Mouse (Mus musculus) left cerebral cortex, postnatal 10 days (tissue): Measurements from ENCODE around the gene Qrfp. TPM values are rescaled to one million over a fixed set of nuclear protein-coding genes. Genes with fewer than 3 reads are reported as not detected.

ENCODE experiments used
- DNase-seq, 2 experiments: peaks; one replicate each; pipeline ENCODE4 v3.0.0; 2021 to 2022; ENCODE audit warnings: low spot score in 2 of 2, mixed read lengths in 1 of 2; ENCODE audit errors: extremely low spot score in 1 of 2
- intact Hi-C: fragments of 180-260 bp; cut with DNase I; formaldehyde crosslinking; loops from one replicate; pipeline ENCODE4 v1.15.1; 2025
- total RNA-seq, 2 experiments: library from RNA; stranded (reverse); gene quantifications; 2 replicates each; pipeline ENCODE4 v1.2.3; 2021

Qrfp gene
- total RNA-seq, 2 experiments from 2014 or later = not detected

DNA sequence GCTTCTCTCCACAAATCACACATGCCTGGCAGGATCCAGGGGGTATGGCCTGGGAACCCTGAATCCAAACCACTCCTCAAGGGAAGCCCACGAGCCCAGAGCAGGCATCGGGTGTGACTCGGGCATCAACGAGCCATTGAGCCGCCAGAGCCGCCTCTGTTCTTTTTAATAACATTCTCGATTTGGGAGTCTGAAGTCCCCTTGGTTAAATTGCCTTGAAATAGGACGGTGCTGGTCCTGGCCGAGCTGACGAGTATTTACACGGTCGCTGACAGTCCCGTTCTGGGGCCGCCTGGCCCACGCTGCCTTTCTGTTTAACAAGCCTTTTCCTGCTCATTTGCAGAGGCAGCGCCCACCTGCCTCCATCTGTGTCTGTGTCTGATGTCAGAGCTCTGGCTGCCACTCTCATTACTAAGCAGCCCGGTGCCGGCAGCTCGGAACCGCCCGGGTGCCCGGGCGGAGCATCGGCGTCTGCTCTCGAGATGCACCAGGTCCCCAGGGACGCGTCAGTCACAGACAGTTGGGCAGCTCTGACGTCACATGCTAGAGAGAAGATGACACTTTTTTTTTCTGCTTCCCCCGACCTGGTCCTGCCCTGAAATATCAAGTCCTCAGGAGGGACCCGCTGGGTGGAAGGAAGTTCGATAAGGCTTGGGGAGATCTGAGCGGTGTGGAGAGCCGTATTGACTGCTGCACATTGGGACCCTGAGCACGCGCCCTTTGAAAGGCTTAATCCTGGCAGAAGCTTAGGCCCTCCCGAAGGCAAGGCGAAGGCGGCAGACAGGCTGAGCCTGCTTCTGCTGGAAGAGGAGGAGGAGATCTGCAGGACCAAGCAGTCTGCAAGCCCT lies 12.4 kb upstream of the Qrfp start:
- peak; percentile 59 to 69 for DNase-seq
- intact Hi-C loops = no loop called here

DNA sequence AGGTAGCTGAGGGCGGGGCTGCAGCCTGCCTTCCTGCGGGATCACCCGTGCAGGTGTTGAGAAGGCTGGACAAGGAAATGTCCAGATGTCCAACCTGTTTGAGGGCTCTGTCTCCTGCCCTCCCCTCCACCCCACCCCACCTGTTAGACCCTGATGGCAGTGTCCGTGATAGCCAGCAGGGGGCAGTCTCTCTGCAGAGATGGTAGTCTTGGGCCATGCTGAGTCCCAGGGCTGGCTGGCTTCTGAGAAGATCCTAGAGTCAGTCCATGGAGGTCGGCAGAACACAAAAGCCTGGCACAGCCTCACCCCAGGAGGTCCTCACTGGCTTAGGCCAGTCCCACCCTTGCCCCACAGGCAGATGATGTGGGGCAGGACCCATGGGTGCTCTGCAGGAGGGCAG lies 5.0 kb upstream of the Qrfp start:
- DNase-seq = peak in 1 of 2 experiments; percentile 77
- intact Hi-C loops = loop anchor here (1.0 to 5.0 kb wide), 2 partner anchors 67 to 100 kb away; no protein-coding TSS in a partner anchor

DNA sequence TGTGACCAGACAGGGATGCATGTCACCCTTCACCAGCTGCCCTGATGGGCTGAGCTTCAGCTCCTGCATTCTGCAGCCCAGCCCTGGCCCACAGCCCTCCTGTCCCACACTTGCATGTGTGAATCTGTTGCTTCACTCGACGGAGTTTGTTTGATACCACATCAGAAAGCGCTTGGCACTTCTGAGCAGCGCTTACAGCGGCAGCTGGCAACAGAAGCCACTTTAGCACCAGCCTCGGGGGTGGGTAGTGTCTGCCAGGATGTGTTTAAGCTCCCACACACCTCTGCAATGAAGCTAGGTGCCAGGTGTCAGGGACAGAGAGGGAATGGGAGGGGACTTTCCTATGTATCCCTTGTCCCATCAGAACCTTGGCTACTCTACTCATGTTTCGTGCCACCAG lies 4.3 kb upstream of the Qrfp start:
- no peak for DNase-seq
- intact Hi-C loops = loop anchor here (1.0 to 5.0 kb wide), 2 partner anchors 68 to 101 kb away; no protein-coding TSS in a partner anchor

DNA sequence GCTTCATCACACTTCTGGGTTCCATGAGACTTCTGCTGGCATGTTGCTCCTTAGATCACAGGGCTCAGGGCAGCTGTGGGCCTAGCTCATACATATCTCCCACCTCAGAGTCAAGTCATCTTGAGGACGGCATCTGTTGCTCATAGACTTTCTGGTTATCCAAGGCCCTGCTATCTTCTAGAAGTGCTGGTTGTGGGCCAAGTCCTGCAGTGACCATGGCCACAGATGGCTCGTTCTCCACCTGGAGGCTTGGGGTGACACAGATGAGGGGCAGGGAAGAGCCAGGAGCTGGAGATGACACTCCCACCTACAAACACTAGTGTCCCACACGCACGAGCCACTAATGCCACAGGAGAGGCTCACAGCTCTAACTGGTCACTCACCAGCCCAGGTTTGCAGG lies 3.3 kb upstream of the Qrfp start:
- intact Hi-C loops = no loop called here
- DNase-seq = no peak

DNA sequence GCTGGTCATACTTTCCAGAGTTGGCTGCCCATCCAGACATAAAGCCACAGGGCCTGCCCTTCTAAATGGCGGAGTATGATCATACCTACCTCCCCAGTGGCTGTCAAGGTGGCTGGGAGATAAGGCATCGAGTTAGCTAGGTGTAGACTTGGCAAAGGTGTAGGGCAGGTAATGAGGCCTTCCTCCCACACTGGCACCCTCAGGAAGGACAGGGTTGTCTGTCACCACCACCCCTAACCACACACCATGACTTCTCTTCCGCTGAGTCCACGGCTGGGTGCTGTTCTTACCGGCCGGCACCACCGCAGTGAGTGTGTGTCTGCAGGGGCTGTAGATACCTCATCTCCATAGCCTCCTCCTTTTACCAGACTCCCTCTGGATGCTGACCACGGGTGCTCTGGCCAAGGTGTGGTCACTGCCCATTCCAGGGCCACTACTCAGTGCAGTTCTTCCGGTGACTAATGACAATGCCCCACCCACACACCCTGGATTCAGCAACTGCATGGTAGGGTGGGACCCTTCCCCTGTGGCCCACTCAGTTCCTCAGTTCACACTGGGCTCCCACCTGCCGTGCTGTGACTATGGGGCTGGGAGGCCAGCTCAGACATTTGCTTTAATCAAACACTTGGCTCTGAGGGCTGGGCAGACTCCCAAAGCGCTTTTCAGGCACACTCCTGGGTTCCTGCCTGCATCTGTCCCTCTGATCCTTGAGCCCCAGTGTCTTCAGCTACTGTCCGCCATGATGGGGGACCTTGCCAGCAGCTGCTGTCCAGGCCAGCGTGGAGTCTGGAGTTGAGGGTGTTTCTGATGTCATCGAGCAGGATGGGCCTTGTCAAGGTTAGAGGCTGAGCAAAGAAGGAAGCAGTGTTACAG lies 942 bp upstream of the Qrfp start:
- DNase-seq = no peak
- intact Hi-C loops = no loop called here

DNA sequence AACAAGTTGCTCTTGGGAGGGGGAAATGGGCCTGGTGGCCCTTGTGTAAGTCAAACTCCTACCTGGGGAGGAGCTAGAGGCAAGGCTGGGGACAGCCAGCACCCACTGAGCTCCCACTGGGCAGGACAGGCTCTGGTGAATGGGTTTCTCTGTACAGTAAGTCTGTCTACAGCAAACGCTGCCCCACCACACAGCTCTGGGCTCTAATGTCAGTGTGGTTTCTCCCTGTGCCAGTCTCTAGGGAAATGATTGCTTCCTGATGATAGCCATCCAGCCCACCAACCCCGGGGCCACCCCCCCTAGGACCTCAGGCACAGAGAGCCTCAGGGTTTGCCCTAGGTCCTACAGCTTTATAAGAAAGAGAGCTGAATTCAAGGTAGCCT lies 1.0 kb downstream of the Qrfp start:
- no peak for DNase-seq
- intact Hi-C loops = no loop called here

DNA sequence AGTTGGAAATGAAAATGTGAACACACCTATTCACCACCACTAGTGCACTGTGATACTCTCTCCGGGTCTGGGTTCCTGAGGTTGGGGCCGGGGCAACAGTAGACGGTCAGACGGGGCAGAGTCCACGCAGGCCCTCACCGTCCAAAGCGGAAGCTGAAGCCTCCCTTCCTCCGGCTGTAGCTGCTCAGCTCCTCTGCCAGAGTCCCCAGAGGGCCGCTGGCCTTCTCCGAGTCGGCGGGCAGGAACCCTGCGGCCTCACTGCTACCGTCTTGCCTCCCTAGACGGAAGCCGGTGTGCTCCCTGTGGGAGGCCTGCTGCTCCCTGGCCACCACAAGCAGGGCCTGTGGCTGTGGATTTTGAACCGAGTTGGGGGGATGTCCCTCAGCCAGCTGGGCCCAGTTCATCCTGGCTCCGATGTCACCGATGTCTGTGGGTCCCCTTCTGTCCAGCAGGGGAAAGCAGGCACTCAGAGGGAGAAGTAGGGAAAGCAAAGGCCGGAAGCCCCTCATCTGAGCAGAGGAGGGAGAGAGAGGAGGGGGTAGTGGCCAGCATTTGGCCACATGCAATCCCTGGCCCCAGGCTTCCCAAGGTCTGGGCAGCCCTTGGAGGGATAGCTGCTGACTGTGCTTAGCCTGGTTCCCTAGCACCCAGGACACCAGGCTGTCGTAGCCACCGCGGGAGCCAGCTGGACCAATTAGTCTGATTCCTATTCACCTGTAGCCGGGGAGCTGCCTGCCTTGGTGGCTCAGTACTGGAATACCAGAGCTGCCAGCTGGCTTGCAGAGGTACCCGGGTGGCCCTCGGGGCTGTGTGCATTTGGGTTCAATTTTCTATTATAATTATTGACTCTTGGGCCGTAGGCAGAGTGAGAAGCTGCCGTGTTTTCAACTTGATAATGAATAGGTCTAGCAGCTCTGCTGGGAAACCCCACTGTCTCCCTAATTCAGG lies 1.7 kb downstream of the Qrfp start:
- no peak for DNase-seq
- intact Hi-C loops = no loop called here

DNA sequence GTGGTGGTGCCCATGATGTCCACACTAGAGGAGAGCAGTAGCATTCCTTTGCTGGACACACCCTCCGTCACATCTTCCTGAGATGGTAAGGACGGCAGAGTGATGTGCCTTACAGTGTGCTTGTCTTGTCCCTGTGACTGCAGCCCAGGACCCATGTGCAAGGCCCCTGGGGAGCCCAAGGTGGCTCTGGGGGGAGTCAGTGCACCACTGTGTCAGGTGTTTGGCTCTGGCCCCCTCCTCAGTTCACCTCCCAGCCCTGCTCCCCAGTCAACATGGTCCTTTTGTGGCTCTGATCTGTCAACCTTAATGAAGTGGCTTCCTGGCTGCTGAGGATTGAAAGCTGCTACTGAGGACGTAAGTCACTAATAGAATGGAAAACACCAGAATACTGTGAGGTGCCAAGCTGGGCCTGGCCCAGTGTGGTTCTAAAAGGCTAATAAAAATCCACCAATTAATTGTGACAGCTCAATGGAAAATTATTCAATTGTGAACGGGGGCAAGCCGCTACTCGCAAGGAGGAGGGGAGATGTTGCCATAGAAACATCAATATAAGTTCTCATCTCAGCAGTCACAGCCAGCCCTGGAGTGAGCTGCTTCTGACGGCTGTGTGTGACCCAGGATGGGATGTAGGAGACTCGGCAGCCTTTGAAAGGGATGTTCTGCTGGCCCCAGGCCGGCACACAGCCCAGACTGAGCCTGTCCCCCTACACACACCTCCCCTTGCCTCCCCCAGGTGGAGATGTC lies 3.6 kb downstream of the Qrfp start:
- DNase-seq = no peak
- intact Hi-C loops = no loop called here

DNA sequence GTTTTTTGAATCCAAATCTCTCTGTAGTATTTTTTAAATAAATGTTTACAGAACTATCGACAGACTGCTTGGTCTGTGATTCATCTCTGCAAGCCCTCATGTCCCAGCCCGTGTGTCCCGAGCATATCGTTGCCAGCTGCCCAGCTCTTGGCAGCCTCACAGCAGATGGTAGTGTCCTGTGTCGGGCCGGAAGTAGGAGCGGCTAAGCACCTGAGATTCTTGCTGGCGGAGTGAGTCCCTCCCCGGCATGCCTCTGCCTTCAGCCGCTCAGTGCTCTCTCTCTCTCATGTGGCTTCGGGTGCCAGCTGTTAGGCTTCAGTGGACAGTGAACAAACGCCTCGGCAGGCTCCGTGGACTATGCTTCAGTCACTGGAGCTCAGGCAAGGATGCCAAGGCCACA lies 6.9 kb downstream of the Qrfp start:
- no peak for DNase-seq
- intact Hi-C loops = no loop called here

DNA sequence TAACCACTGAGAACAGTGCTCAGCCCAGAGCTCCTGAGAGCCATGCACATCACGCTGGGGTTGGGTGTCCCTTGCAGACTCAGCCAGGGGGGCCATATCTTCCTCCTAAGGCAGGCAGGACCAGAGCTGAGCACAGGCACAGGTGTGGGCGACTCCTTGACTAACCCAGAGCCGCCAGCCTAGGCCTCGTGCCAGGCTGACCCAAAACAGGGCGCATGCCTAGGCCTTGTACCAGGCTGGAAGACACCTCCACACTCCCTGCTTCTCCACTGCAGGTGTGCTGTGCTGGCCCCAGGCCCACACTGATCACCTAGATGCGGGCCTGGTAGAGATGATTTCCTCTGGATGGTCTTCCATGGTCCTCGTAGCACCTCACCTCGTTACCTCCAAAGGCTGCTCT lies 7.6 kb downstream of the Qrfp start:
- intact Hi-C loops = no loop called here
- no peak for DNase-seq

DNA sequence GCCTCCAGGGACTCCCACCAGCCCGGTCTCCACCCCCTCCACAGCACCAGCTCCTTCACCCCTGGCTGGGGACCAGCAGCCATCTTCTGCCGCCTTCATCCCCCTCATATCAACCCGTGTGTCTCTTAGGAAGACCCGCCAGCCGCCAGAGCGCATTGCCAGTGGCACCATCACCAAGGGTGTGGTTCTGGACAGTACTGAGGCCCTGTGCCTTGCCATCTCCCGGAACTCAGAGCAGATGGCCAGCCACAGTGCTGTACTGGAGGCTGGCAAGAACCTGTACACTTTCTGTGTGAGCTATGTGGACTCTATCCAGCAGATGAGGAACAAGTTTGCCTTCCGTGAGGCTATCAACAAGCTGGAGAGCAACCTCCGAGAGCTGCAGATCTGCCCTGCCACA lies 9.0 kb downstream of the Qrfp start:
- intact Hi-C loops = no loop called here
- DNase-seq = no peak

DNA sequence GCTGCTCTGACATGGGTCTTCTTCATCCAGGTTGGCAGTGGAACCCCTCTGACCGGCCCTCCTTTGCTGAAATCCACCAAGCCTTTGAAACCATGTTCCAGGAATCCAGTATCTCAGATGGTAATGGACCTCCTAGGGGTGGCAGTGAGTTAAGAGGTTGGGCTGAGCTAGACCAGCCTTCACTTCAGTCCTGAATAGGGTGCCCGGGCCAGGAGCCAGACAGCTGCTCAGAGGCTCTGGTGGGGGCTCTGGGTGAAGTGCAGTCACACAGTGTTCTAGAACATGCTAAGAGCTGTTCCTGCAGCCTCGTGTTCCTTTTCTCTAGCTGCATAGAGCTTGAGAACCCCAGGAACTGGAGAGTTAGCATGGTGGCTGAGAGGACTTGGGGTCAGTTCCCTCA lies 13.4 kb downstream of the Qrfp start:
- intact Hi-C loops = no loop called here
- DNase-seq = no peak

DNA sequence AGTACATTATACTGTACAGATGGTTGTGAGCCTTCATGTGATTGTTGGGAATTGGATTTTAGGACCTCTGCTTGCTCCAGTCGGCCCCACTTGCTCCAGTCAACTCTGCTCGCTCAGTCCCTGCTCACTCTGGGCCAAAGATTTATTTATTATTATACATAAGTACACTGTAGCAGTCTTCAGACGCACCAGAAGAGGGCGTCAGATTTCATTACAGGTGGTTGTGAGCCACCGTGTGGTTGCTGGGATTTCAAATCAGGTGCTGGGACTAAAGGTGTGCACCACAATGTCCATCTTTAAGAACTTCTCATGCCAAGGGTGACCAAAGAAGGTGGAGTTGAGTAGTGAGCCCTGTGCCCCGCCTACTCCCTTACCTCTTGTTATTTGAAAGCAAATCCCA lies 17.8 kb downstream of the Qrfp start:
- DNase-seq = no peak
- intact Hi-C loops = no loop called here

DNA sequence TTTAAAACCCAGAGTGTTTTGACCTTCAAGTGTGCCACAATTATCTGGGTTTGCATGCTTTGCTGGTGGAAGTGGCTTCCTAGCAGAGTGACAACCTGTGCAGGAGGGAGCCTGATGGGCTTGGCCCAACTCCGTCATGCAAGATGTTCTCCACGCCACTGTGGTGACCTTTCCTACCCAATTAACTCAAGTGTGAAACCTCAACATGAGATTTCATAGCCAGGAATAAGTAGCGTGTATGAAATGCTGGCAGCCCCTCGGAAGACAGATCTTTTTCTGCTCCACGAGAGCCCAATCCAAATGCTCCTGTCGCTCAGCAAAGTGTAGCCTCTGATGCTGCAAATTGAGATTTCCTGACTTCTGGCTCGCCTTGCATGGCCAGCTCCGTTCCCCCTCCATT lies 19.1 kb downstream of the Qrfp start:
- DNase-seq = no peak
- intact Hi-C loops = no loop called here

DNA sequence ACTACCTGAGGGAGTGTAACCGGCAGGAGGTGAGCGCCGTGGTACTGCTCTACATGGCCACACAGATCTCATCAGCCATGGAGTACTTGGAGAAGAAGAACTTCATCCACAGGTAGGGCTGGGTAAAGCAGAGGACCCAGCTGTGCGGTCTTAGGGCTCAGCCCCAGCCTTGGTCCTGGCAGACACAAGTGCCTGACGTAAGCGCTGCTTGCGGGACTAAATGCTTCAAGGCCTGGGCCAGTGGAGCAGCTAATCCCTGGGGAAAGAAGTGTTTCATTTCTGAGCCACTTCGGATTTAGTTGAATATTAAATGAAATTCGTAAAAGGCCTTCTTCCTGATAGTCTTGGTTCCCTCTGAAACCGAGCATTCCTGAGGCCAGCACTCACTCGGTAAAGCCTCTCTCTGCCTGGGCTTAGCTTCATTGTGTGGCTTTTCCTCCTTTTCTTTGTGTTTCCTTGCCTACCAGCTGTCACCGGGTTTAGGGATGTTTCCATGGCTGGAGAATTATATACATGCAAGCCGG lies 19.6 kb downstream of the Qrfp start:
- DNase-seq = no peak
- intact Hi-C loops = no loop called here

DNA sequence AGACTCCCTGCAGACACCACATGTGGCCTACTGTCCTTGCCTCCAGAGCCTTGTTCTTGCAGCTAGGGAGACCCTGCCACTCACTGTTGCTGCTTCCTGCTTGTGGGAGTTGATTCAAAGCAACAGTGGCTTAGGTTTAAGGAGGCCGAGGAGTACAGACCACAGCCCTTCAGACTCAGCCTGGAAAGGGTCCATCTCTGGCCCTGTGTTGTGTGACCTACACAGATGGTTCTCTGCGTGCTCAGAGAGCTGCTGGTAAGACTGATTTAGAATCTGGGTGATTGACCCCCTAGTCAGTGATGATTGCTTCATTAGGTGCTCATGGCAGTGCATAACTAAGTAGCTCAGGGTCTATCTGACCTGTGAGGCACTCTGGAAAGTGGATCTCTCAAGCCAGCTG lies 21.2 kb downstream of the Qrfp start:
- DNase-seq = no peak
- intact Hi-C loops = loop anchor here (5.0 kb wide), 3 partner anchors 98 to 307 kb away; partner anchors contain the start of gene Lamc3

DNA sequence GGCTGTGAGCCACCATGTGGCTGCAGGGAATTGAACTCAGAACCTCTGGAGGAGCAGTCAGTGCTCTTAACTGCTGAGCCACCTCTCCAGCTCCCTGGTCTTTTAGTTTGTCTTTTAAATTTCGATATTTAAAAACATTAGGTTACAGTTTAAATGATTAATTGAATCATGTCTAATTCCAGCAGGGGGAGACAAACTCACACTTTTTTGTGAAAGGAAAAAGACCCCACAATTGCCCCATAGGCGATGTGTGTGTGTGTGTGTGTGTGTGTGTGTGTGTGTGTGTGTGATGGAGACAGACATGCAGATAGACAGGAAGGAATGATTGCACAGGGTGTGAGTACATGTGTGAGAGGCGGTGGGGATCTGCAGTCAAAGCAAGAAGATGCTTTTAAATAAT lies 22.2 kb downstream of the Qrfp start:
- no peak for DNase-seq
- intact Hi-C loops = loop anchor here (5.0 kb wide), 3 partner anchors 99 to 306 kb away; partner anchors contain the start of gene Lamc3

DNA sequence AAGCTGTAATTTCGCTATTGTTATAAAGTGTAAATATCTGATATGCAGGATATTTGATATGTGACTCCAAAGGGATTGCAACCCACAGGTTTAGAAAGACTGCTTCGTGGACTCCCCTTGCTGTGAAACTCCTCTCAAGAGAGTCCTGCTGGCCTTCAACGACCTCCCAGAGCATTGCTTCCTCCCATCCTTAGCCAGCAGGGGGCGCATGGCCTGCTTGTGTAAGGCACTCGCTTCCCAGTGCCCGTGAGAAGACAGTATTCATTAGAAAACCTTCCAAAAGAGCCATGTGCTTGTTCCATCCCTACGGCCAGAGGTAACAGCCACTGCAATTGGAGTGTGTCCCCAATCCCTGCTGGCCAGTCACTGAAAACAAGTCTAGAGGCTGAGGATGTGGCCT lies 23.4 kb downstream of the Qrfp start:
- peak; percentile 63 to 86 for DNase-seq
- intact Hi-C loops = loop anchor here (2.0 to 5.0 kb wide), 4 partner anchors 100 to 305 kb away; partner anchors contain the start of gene Lamc3
